Mouse (Mus musculus) hindbrain, embryonic 11.5 days (tissue): ENCODE results near the gene Gm20481. TPM values are rescaled to one million over a fixed set of nuclear protein-coding genes. Genes with fewer than 3 reads are reported as not detected.
"Not testable (repeated sequence)": the region's sequence is repeated elsewhere in the genome, so short reads cannot be mapped to it uniquely, and the experiment has no call there.

Source experiments
- ATAC-seq: fragments of 200-750 bp; cut with Nextera tagmentation; 2 replicates; pipeline ENCODE4 v1.8.0; 2017; ENCODE audit warnings: mild to moderate bottlenecking, moderate TSS enrichment, moderate library complexity; ENCODE audit not compliant: low FRiP score
- DNase-seq: peaks from one replicate; pipeline ENCODE4 v3.0.0-alpha.2; 2015; ENCODE audit warnings: low spot score
- H3K27ac ChIP-seq: fragments of 300-500 bp; sonication (generic); 2 replicates; pipeline ENCODE4 v1.5.1; 2014; ENCODE audit warnings: mild to moderate bottlenecking, low read depth, low read length
- H3K27me3 ChIP-seq: fragments of 300-500 bp; sonication (generic); 2 replicates; pipeline ENCODE4 v1.6.1; 2014; ENCODE audit warnings: mild to moderate bottlenecking, low read length, moderate library complexity, mixed read lengths; ENCODE audit not compliant: control insufficient read depth, insufficient read depth
- H3K36me3 ChIP-seq: fragments of 300-500 bp; sonication (generic); 2 replicates; pipeline ENCODE4 v1.6.1; 2014; ENCODE audit warnings: mild to moderate bottlenecking, low read length, moderate library complexity, mixed read lengths; ENCODE audit not compliant: control insufficient read depth, insufficient read depth
- H3K4me1 ChIP-seq: fragments of 300-500 bp; sonication (generic); replicated peaks from 2 replicates; pipeline ENCODE4 v1.6.1; 2014; ENCODE audit warnings: low read length, mixed read lengths; ENCODE audit not compliant: control insufficient read depth, insufficient read depth
- H3K4me2 ChIP-seq: fragments of 300-500 bp; sonication (generic); replicated peaks from 2 replicates; pipeline ENCODE4 v1.6.1; 2014; ENCODE audit warnings: mild to moderate bottlenecking, low read depth, low read length
- H3K4me3 ChIP-seq: fragments of 300-500 bp; sonication (generic); 2 replicates; pipeline ENCODE4 v1.5.1; 2014; ENCODE audit warnings: low read depth, low read length
- H3K9ac ChIP-seq: fragments of 300-500 bp; sonication (generic); 2 replicates; pipeline ENCODE4 v1.6.1; 2014; ENCODE audit warnings: low read depth, low read length
- H3K9me3 ChIP-seq: fragments of 300-500 bp; sonication (generic); 2 replicates; pipeline ENCODE4 v1.6.1; 2016; ENCODE audit warnings: low read length; ENCODE audit not compliant: control insufficient read depth
- WGBS: fragments of 180-500 bp; shearing (Covaris S2); extraction: QIAGEN DNeasy Blood & Tissue Kit; methylation state at CpG from one replicate; pipeline ENCODE4 v1.1.7; 2014; 5-methylcytosine and 5-hydroxymethylcytosine counted together
- polyA plus RNA-seq: library from polyadenylated mRNA; unstranded; fragments of >200 nt; fragmentation: Nextera tagmentation; extraction: Ambion mirVana; gene quantifications from 2 replicates; pipeline ENCODE4 v1.2.1, GENCODE M21; 2014

The Gm20481 gene
- polyA plus RNA-seq, 1 experiment from 2014 or later = 0.49 TPM

GRCm38 (mm10) chr17:34955884-34956283 lies 13.8 kb upstream of the Gm20481 start:
- 82% methylated on average over 3 of the region's 3 CpGs for WGBS
- no peak for DNase-seq

GRCm38 (mm10) chr17:34956340-34956739 lies 13.4 kb upstream of the Gm20481 start:
- H3K9me3 ChIP-seq = no peaks in the 10 kb centered on the region
- H3K27ac ChIP-seq = no peak overlapping the region
- ATAC-seq (no peak), DNase-seq (no peak)
- no peak overlapping the region for H3K4me2 ChIP-seq
- H3K4me1 ChIP-seq = 0 out of 2 replicates have a peak, but pooled peaks cover 2% of the 10 kb centered on the region
- H3K9ac ChIP-seq = no peak overlapping the region
- H3K27me3 ChIP-seq = peaks cover 11% of the 10 kb centered on the region
- H3K4me3 ChIP-seq = no peak overlapping the region
- H3K36me3 ChIP-seq = no peaks in the 10 kb centered on the region
- WGBS = 41% methylated on average over 1 of the region's 1 CpGs

More at GRCm38 (mm10) chr17:34955884-34956283, 13.8 kb upstream of the Gm20481 start:
- no peak for ATAC-seq
- Histone ChIP-seq H3K4me1 (0 out of 2 replicates have a peak, but pooled peaks cover 3% of the 10 kb centered on the region), H3K27me3 (peaks cover 11% of the 10 kb centered on the region), H3K4me2 (no peak overlapping the region), H3K27ac (no peak overlapping the region), H3K36me3 (no peaks in the 10 kb centered on the region), H3K9me3 (no peaks in the 10 kb centered on the region), H3K4me3 (no peak overlapping the region), H3K9ac (no peak overlapping the region)

GRCm38 (mm10) chr17:34957291-34957690 lies 12.4 kb upstream of the Gm20481 start:
- ATAC-seq, H3K4me1 ChIP-seq, H3K27ac ChIP-seq, H3K9ac ChIP-seq, H3K4me3 ChIP-seq, H3K4me2 ChIP-seq, DNase-seq, H3K9me3 ChIP-seq, H3K36me3 ChIP-seq: not testable (repeated sequence)
- 30% methylated on average over 25 of the region's 40 CpGs for WGBS
- peaks cover 11% of the 10 kb centered on the region for H3K27me3 ChIP-seq

DNA sequence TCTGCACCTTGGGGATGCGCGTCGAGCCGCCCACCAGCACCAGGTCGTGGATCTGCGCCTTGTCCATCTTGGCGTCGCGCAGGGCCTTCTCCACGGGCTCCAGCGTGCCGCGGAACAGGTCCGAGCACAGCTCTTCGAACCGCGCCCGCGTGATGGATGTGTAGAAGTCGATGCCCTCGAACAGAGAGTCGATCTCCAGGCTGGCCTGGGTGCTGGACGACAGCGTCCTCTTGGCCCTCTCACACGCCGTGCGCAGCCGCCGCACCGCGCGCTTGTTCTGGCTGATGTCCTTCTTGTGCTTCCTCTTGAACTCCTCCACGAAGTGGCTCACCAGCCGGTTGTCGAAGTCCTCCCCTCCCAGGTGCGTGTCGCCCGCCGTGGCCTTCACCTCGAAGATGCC lies 11.7 kb upstream of the Gm20481 start:
- not testable (repeated sequence) for H3K4me2 ChIP-seq, H3K27ac ChIP-seq, ATAC-seq, H3K9me3 ChIP-seq, DNase-seq, H3K4me3 ChIP-seq, H3K36me3 ChIP-seq, H3K9ac ChIP-seq, H3K4me1 ChIP-seq
- 37% methylated on average over 22 of the region's 40 CpGs for WGBS
- H3K27me3 ChIP-seq = peaks cover 11% of the 10 kb centered on the region

- ATAC-seq = peak; percentile 54
- not testable (repeated sequence) for H3K9me3 ChIP-seq, H3K36me3 ChIP-seq, DNase-seq, H3K9ac ChIP-seq, H3K27ac ChIP-seq, H3K4me1 ChIP-seq
- H3K4me3 ChIP-seq = peak overlapping the region; percentile 44
- 0% methylated on average over 4 of the region's 47 CpGs for WGBS
- peaks cover 11% of the 10 kb centered on the region for H3K27me3 ChIP-seq
- peak overlapping the region; percentile 84 for H3K4me2 ChIP-seq
Observed at GRCm38 (mm10) chr17:34958734-34959129, 11.0 kb upstream of the Gm20481 start.

DNA sequence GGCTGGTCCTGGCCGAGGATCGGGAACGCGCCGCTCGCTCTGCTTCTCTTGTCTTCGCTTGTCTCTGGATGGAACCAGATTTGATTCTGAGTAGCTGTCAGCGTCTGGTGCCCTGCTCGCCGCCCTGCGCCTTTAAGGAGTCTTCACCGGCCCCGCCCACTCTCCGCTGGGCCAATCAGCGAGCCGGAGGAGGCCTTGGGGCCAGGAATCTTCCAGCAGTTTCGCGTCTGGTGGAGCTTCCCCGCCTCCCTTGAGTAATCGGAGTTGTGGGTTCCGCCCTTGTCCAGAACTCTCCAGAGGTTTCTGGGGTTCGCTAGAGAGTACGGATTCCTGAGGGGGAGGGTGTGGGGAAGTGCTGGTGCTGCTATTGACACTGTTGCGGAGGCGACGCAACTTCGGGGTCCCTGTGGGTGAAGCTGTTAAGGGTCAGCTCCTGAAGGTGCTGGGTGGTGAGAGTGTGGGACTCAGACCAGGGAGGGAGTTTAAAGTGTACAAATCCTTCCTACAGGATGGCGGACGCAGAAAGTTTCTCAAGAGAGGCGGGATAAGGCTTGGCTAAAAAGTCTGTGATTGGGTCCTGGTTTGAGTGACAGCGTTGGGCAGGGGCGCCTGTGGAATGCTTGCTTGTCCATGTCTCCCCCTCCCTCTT lies 10.5 kb upstream of the Gm20481 start, which contains the start of gene Hspa1b:
Hspa1b (minus strand) TSS at position 109 of the 649 bp plus-strand sequence.
- Histone ChIP-seq H3K27ac (peak within 1 kb of the TSS; percentile 51), H3K4me2 (peak within 1 kb of the TSS; percentile 84), H3K4me3 (peak within 1 kb of the TSS; percentile 44), H3K9ac (peak within 1 kb of the TSS; percentile 57), H3K27me3 (peaks cover 11% of the 10 kb centered on the region)
- not testable (repeated sequence) for H3K36me3 ChIP-seq, H3K4me1 ChIP-seq, H3K9me3 ChIP-seq
- ATAC-seq (peak; percentile 93), DNase-seq (peak; percentile 76)
- WGBS = under 1% methylated on average over 29 of the region's 32 CpGs

GRCm38 (mm10) chr17:34959881-34960515 lies 9.7 kb upstream of the Gm20481 start:
- Histone ChIP-seq H3K27me3 (peaks cover 11% of the 10 kb centered on the region), H3K27ac (no peak overlapping the region), H3K9ac (peak overlapping the region; percentile 11; the same call in 1 of the 2 replicates), H3K36me3 (no peaks in the 10 kb centered on the region), H3K9me3 (no peaks in the 10 kb centered on the region), H3K4me1 (0 out of 2 replicates have a peak, but pooled peaks cover 2% of the 10 kb centered on the region), H3K4me3 (peak overlapping the region; percentile 44), H3K4me2 (peak overlapping the region; percentile 84)
- DNase-seq (peak; percentile 25), ATAC-seq (no peak)
- 15% methylated on average over 12 of the region's 12 CpGs for WGBS

DNA sequence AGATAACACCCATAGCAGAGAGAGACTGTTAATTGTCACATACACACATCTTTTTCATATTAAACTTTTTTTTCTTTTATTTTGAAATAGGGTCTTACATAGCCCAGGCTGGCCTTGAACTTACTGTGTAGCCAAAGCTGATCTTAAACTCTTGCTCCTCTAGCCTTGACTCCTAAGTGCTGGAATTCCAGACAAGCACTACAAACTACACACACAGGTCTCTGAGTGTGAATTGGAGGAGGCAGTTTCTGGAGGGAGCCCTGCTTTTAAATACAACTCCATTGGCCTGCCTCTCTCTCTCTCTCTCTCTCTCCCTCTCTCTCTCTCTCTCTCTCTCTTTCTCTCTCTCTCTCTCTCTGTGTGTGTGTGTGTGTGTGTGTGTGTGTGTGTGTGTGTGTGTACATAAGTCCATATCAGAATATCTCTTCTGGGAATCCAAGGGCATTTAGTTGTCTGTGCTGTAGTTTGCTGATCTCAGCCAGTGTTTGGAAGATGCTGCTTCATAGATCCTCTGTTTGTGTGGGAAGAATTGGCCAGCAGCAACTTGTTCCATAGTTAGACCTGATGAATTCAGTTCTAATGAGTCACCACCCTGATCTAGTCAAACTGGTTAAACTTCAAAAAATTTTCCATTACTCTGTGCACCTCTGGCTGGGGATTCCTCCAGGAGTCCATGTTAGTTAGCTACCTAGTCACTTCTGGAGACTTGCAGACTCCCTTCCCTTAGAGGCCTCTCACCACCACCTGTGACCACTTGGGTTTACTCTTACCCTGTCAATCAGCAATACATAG lies 8.8 kb upstream of the Gm20481 start:
- Histone ChIP-seq H3K27me3 (peaks cover 5% of the 10 kb centered on the region), H3K9me3 (no peaks in the 10 kb centered on the region), H3K36me3 (no peaks in the 10 kb centered on the region), H3K9ac (no peak overlapping the region), H3K4me2 (no peak overlapping the region), H3K27ac (no peak overlapping the region), H3K4me3 (no peak overlapping the region), H3K4me1 (0 out of 2 replicates have a peak, but pooled peaks cover 2% of the 10 kb centered on the region)
- DNase-seq (no peak), ATAC-seq (no peak)
